Mouse (Mus musculus) mesoderm, embryonic 11.5 days (tissue): ENCODE measurements around the gene Plin3.

ENCODE experiments used
- DNase-seq: peaks from one replicate; pipeline ENCODE4 v3.0.0-alpha.2; 2012; ENCODE audit warnings: low read depth, low spot score

The Plin3 gene

GRCm38 (mm10) chr17:56251136-56251829 is 41.4 kb downstream of the Plin3 start:
- peak; percentile 69 for DNase-seq

GRCm38 (mm10) chr17:56245608-56246007 is 47.1 kb downstream of the Plin3 start:
- no peak for DNase-seq

GRCm38 (mm10) chr17:56241541-56242401 is 50.9 kb downstream of the Plin3 start:
- peak; percentile 93 for DNase-seq

- peak; percentile 88 for DNase-seq
Observed at GRCm38 (mm10) chr17:56233818-56234469, 58.7 kb downstream of the Plin3 start.

- DNase-seq = no peak
Observed at GRCm38 (mm10) chr17:56233389-56233788, 59.3 kb downstream of the Plin3 start.

GRCm38 (mm10) chr17:56229943-56230342 is 62.7 kb downstream of the Plin3 start:
- no peak for DNase-seq
